Mouse (Mus musculus) T-helper 1 cell (primary cell): ENCODE results near the gene Mrps18b.

Experiments
- in situ Hi-C: fragments of 300-600 bp; cut with MboI, MseI; formaldehyde crosslinking; loops from one replicate; pipeline ENCODE4 v1.15.1; 2025; ENCODE audit warnings: high pct_unique_total_duplicates

Gene Mrps18b

DNA sequence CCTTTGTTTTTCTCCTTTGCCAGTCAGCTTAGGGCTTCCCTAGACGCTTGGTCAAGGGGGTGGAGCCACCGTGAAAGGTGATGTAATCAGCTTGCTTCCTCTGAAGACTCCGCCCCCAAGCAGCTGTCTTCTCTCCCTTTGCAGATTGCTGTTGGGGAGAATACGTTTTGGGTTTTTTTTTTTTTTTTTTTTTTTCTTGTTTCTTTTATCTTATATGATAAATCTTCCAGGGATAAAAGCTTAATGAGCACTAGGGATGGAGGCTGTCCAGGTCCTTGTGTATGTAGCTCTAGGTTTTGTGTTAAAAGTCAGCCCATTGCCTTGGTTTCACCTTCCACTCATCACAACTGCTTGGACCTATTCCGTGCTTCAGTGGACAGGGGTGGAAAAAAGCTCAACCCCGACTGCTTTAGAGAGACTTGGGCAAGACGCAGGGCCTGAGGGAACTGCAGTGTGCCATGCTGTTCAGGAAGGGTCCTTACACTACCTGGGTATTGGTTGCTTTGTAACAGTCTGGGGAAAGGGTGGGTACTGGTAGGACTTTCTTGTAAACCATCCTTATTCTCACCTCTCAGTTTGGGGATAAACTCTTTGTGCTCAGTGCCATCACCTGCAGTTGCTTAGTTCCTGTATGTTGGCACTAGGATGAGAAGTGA lies 3.0 kb upstream of the Mrps18b start:
- in situ Hi-C loops: no loop called here

DNA sequence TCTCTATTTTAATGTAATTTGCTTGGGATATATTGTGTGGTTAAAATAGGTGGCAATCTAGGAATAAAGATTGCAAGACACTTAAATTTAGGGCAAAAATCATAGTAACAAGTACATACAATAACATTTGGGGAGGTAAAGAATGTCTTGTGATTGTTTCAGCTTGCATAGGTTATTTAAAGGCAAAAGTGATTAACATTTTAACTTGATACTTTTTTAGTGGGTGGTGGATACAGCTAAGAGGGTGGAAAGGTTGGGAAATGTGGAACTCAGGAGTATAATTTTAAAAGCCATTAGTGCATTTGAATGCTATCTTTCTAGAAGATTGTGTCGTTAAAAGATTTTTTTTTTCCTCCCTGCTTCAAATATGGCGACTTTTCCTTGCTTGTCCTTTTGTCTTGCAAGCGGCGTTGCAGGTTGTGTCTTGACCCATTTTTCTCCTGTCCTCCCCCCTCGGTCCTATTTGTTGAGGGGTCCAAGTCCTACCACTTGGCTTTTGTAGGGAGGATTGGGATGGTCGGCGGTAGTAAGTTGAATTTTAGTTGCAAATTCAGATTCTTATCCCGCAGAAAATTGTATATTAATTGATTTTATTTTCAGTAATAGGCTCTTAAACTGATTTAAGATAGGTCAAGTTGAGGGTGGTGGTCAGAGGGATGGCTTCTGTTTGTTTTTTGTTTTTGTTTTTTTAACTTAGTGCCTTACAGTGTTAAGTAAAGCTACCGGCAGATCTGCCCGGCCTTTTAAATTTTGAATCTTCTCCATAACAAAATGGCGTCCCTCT lies 2.3 kb upstream of the Mrps18b start:
- in situ Hi-C loops: no loop called here

DNA sequence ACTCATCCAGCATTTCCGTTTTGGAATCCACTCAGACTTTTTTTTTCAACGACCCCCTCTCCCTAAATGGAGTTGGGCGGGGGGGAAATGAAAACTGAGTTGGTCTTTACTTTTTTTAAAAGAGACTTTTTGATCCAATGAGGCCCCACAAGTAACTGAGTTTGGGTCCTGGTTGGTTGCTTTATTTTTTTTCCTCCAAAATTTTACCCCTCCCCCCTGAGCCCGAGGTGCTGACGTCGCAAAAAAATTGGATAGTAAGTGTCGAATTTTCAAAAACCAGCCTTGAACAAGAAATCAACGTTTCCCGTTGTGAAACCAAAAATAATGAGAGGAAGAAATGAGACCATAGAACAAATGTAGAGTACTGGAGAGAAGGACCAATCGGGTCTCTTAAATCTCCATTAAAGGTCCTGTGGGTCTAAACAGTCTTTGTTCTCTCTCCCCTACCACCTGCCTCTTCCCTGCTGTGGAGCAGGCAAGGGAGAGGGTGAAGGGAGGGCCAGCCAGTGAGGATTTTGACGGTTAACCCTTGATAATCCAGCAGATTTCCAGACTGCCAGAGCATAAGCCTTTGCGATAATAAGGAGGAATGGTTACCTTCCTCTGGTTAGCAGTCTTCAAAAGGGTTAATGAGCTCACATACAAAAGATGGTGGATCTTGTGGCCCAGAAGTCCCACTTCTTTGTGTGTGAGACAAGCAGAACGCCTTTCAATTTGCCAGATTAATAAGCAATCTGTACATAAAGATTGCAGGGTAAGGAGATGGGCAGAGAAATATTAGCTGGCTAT lies 1.5 kb upstream of the Mrps18b start:
- in situ Hi-C loops: no loop called here

- in situ Hi-C loops: no loop called here
Measured at GRCm38 (mm10) chr17:35917143-35917462, 914 bp upstream of the Mrps18b start.

DNA sequence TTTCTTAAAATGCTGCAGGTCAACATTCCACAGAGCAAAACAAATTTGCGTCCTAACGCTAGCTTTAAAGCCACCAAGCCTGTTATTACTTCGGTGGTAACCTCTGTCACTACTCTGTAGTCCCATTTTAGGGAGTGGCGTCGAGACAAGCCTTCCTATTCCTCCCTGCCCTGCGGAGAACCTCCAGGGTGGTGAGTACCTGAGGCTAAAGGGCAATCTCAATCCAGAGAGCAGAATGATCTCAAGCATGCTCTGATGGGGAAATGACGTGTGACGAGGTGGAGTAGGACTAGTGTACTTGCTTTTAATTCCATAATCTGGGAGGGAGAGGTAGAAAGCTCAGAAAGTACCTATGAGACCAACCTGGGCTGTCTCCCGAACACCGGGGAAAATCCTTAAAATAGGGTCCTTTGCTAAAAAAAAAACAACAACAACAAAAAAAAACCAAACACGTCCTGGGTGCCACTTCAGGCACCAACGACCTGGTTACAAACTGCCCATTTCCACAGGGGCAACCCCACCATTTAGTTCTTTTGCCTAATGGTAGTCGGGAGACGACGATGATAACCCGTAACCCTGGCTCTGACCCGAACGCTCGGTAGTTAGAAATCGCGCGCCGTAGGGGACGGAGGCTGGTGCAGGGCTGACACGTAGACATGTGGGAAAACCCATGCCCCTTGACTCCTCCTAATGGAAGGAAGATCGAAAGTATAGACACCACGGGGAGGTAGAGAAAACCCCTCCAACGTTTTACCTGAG lies 472 bp downstream of the Mrps18b start:
- in situ Hi-C loops: no loop called here

DNA sequence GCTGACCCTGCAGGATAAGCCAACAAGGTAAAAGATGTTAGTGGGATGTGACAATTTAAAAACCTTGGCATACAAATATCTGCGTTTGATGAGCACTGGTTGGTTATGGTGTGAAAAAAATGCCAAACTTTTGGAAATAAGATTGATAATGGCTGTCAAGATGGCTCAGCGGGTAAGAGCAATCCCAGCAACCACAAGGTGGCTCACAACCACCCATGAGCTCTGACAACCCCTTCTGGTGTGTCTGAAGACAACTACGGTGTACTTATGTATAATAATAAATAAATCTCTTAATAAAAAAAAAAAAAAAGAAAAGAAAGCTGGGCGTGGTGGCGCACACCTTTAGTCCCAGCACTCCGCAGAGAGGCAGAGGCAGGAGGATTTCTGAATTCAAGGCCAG lies 1.2 kb downstream of the Mrps18b start:
- in situ Hi-C loops: no loop called here

- in situ Hi-C loops: loop anchor here (5.0 kb wide), 1 partner anchor 83 kb away; no protein-coding TSS in a partner anchor
Measured at GRCm38 (mm10) chr17:35909919-35910369, 6.2 kb downstream of the Mrps18b start, which contains the start of gene Atat1. TSS of gene Atat1 (minus strand) at chr17:35910075.

GRCm38 (mm10) chr17:35909186-35909918 lies 6.8 kb downstream of the Mrps18b start:
- in situ Hi-C loops: loop anchor here (5.0 kb wide), 1 partner anchor 82 kb away; no protein-coding TSS in a partner anchor

GRCm38 (mm10) chr17:35907609-35908008 lies 8.6 kb downstream of the Mrps18b start:
- in situ Hi-C loops: loop anchor here (5.0 kb wide), 1 partner anchor 80 kb away; no protein-coding TSS in a partner anchor

DNA sequence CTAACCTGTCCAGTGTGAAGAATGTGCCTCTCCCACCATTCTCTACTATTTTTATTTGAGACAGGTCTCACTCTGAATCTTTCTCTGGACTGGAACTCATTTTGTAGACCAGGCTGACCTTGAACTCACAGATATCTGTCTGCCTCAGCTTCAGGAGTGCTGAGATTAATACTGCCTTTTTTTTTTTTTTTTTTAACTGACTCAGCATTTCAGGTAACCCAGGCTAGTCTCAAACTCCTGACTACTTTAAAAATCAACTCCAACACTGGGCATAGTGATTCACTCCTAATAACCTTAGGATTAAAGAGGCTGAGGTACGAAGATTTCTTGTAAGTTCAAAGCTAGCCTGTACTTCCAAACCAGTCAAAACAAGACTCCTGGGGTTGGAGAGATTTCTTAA lies 10.6 kb downstream of the Mrps18b start:
- in situ Hi-C loops: loop anchor here (5.0 kb wide), 1 partner anchor 78 kb away; no protein-coding TSS in a partner anchor

DNA sequence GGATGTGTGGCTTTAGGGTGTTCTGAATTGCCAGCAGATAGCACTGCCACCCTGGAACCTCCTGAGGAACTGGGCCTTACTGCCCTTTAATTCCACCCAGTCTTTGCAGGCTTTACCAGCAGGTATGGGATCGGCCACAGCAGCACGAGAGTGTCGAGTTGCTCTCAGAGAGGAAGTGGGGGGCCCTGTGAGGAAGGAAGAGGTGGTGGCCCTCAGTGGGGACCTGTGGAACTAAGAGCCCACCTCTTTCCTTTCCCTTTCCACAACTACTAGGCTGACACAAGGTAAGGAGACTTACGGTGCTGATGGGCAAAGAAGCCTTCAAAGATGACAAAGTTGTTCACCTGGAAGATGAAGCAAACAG lies 12.2 kb downstream of the Mrps18b start:
- in situ Hi-C loops: no loop called here

GRCm38 (mm10) chr17:35903343-35903991 lies 12.7 kb downstream of the Mrps18b start:
- in situ Hi-C loops: no loop called here

DNA sequence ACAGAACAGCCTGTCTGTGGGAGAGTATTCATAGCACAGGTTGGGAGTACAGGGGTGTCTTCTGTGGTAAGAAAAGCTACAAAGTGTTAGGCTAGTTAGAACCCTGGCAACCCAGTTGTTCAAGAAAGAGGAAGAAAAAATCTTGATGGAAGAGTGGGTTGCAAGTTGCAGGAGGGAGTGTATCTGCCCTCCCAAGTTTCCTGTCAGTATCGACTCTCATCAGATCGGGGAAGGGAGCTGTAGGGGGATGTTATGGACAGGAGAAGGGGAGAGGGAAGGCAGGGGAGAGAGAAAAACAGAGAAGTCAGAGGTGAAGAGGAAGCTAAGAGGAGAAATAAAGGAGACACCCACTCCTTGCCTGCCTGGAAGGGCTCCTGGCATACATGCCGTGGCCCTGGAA lies 15.6 kb downstream of the Mrps18b start:
- in situ Hi-C loops: no loop called here

GRCm38 (mm10) chr17:35897644-35898573 lies 18.3 kb downstream of the Mrps18b start:
- in situ Hi-C loops: no loop called here

- in situ Hi-C loops: no loop called here
Measured at GRCm38 (mm10) chr17:35896781-35897643, 19.2 kb downstream of the Mrps18b start, which contains the start of gene 2310061I04Rik. TSS of gene 2310061I04Rik (minus strand) at chr17:35897431.

DNA sequence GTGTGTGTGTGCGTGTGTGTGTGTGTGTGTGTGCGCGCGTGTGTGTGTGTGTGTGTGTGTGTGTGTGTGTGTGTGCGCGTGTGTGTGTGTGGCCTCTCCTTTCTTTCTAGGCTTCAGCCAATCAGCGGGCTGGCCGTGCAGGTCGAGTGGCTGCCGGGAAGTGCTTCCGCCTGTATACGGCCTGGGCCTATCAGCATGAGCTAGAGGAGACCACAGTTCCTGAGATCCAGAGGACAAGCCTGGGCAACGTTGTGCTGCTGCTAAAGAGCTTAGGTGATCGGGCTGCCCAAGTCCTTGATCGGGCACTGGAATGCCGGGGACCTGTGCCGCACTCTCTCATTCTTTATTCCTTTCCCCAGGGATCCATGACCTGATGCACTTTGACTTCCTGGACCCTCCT lies 28.5 kb downstream of the Mrps18b start:
- in situ Hi-C loops: no loop called here

DNA sequence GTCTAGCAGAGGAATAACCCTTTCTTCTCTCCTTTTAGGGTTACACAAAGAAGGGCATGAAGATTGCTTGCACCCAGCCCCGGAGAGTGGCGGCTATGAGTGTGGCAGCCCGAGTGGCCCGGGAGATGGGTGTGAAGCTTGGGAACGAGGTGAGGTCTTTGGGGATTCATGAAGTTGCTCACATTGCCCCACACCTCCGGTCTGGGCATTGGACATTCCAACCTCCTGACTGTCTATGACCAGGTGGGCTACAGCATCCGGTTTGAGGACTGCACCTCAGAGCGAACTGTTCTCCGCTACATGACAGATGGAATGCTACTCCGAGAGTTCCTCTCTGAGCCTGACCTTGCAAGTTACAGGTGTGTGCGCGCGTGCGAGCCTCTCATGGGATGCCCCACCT lies 32.4 kb downstream of the Mrps18b start:
- in situ Hi-C loops: no loop called here

GRCm38 (mm10) chr17:35882924-35883323 lies 33.3 kb downstream of the Mrps18b start:
- in situ Hi-C loops: no loop called here
